Mouse (Mus musculus): ENCODE measurements around the gene Ccdc189.

- TF ChIP-seq CTCF (conservative IDR thresholded peaks at IDR 0.05; ENCODE audit: low read length) (no peak), NANOG (IDR thresholded peaks at IDR 0.05; ENCODE audit: borderline replicate concordance, low read length) (no peak), POU5F1 (IDR thresholded peaks at IDR 0.05; ENCODE audit: borderline replicate concordance, low read length) (no peak)
Observed at GRCm38 (mm10) chr7:127626039-127626438, 37.6 kb upstream of the Ccdc189 start.
